Mouse (Mus musculus): ENCODE measurements at regions not wholly inside any gene's neighbourhood (a gene's known extent, or its start where the extent isn't known, plus 50 kb on each side); places are given as distances from the start of the nearest gene placed in this dataset.

DNA sequence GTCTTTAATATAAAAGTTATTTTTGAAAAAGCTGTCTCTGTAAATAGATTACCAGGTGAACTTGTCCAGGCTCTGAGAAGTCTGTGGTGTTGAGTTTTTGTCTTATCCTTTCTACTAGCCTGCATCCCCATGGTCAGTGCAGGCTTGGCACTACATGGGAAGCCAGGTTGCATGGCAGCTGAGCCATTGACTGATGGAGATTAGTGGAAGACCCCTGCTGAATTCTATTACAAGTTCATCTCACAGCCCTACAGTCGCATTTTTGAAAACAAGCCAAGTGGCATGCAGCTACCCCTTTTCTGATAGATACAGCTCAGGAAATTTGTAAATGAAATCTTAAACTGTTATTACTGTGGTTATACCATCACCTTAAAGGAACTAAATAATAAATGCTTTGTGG is 101.2 kb upstream of the Fam184a start:
- Histone ChIP-seq H3K4me2 (ENCODE audit: low read length) (no peak overlapping the region), H3K4me3 (ENCODE audit: low read depth, low read length) (no peak overlapping the region), H3K27me3 (ENCODE audit: control insufficient read depth, insufficient read depth, low read depth, low read length) (no peaks in the 10 kb centered on the region), H3K4me1 (ENCODE audit: control insufficient read depth, insufficient read depth, low read length) (no peaks in the 10 kb centered on the region), H3K36me3 (ENCODE audit: control insufficient read depth, insufficient read depth, low read length) (no peaks in the 10 kb centered on the region), H3K9me3 (replicated peaks; ENCODE audit: control insufficient read depth, low read length, poor library complexity, severe bottlenecking) (no peaks in the 10 kb centered on the region), H3K27ac (ENCODE audit: low read length) (no peak overlapping the region), H3K9ac (ENCODE audit: low read depth, low read length) (no peak overlapping the region)
- no peak for ATAC-seq
- WGBS, result 58% methylated on average over 1 of the region's 1 CpGs

GRCm38 (mm10) chr10:53850568-53850967 is 99.6 kb upstream of the Fam184a start:
- Histone ChIP-seq H3K4me1 (ENCODE audit: control insufficient read depth, insufficient read depth, low read length) (no peaks in the 10 kb centered on the region), H3K9me3 (replicated peaks; ENCODE audit: control insufficient read depth, low read length, poor library complexity, severe bottlenecking) (no peaks in the 10 kb centered on the region), H3K4me3 (ENCODE audit: low read depth, low read length) (no peak overlapping the region), H3K4me2 (ENCODE audit: low read length) (no peak overlapping the region), H3K27ac (ENCODE audit: low read length) (no peak overlapping the region), H3K36me3 (ENCODE audit: control insufficient read depth, insufficient read depth, low read length) (no peaks in the 10 kb centered on the region), H3K9ac (ENCODE audit: low read depth, low read length) (no peak overlapping the region), H3K27me3 (ENCODE audit: control insufficient read depth, insufficient read depth, low read depth, low read length) (no peaks in the 10 kb centered on the region)
- 76% methylated on average over 4 of the region's 4 CpGs for WGBS
- ATAC-seq, result no peak

GRCm38 (mm10) chr10:53813244-53813620 is 62.3 kb upstream of the Fam184a start:
- WGBS, result 80% methylated on average over 2 of the region's 2 CpGs
- no peak overlapping the region for H3K9ac ChIP-seq (ENCODE audit: low read depth, low read length)
- no peak overlapping the region for H3K4me2 ChIP-seq (ENCODE audit: low read length)
- no peak overlapping the region for H3K4me3 ChIP-seq (ENCODE audit: low read depth, low read length)
- no peaks in the 10 kb centered on the region for H3K9me3 ChIP-seq (replicated peaks; ENCODE audit: control insufficient read depth, low read length, poor library complexity, severe bottlenecking)
- no peak for ATAC-seq
- no peaks in the 10 kb centered on the region for H3K27me3 ChIP-seq (ENCODE audit: control insufficient read depth, insufficient read depth, low read depth, low read length)
- H3K27ac ChIP-seq (ENCODE audit: low read length), result no peak overlapping the region
- no peaks in the 10 kb centered on the region for H3K4me1 ChIP-seq (ENCODE audit: control insufficient read depth, insufficient read depth, low read length)
- H3K36me3 ChIP-seq (ENCODE audit: control insufficient read depth, insufficient read depth, low read length), result no peaks in the 10 kb centered on the region

GRCm38 (mm10) chr10:53812597-53813243 is 61.8 kb upstream of the Fam184a start:
- H3K9ac ChIP-seq (ENCODE audit: low read depth, low read length), result 0 out of 2 replicates have a peak overlapping the region, but pooled peaks have one; percentile 10
- H3K9me3 ChIP-seq (replicated peaks; ENCODE audit: control insufficient read depth, low read length, poor library complexity, severe bottlenecking), result no peaks in the 10 kb centered on the region
- no peaks in the 10 kb centered on the region for H3K27me3 ChIP-seq (ENCODE audit: control insufficient read depth, insufficient read depth, low read depth, low read length)
- WGBS, result 28% methylated on average over 7 of the region's 7 CpGs
- H3K4me3 ChIP-seq (ENCODE audit: low read depth, low read length), result no peak overlapping the region
- H3K4me1 ChIP-seq (ENCODE audit: control insufficient read depth, insufficient read depth, low read length), result no peaks in the 10 kb centered on the region
- no peak overlapping the region for H3K27ac ChIP-seq (ENCODE audit: low read length)
- peak overlapping the region; percentile 49 for H3K4me2 ChIP-seq (ENCODE audit: low read length)
- H3K36me3 ChIP-seq (ENCODE audit: control insufficient read depth, insufficient read depth, low read length), result no peaks in the 10 kb centered on the region
- ATAC-seq, result peak; percentile 51; the same call in 1 of the 2 replicates

GRCm38 (mm10) chr10:53811904-53812596 is 61.1 kb upstream of the Fam184a start:
- no peak overlapping the region for H3K4me3 ChIP-seq (ENCODE audit: low read depth, low read length)
- peak; percentile 67; the same call in 1 of the 2 replicates for ATAC-seq
- H3K4me1 ChIP-seq (ENCODE audit: control insufficient read depth, insufficient read depth, low read length), result no peaks in the 10 kb centered on the region
- no peaks in the 10 kb centered on the region for H3K9me3 ChIP-seq (replicated peaks; ENCODE audit: control insufficient read depth, low read length, poor library complexity, severe bottlenecking)
- 55% methylated on average over 14 of the region's 14 CpGs for WGBS
- peak overlapping the region; percentile 49 for H3K4me2 ChIP-seq (ENCODE audit: low read length)
- H3K27ac ChIP-seq (ENCODE audit: low read length), result no peak overlapping the region
- H3K27me3 ChIP-seq (ENCODE audit: control insufficient read depth, insufficient read depth, low read depth, low read length), result no peaks in the 10 kb centered on the region
- H3K9ac ChIP-seq (ENCODE audit: low read depth, low read length), result 0 out of 2 replicates have a peak overlapping the region, but pooled peaks have one; percentile 10
- H3K36me3 ChIP-seq (ENCODE audit: control insufficient read depth, insufficient read depth, low read length), result no peaks in the 10 kb centered on the region

- Histone ChIP-seq H3K9me3 (replicated peaks; ENCODE audit: control insufficient read depth, low read length, poor library complexity, severe bottlenecking) (no peaks in the 10 kb centered on the region), H3K27ac (ENCODE audit: low read length) (no peak overlapping the region), H3K4me1 (ENCODE audit: control insufficient read depth, insufficient read depth, low read length) (no peaks in the 10 kb centered on the region), H3K4me2 (ENCODE audit: low read length) (no peak overlapping the region), H3K4me3 (ENCODE audit: low read depth, low read length) (no peak overlapping the region), H3K27me3 (ENCODE audit: control insufficient read depth, insufficient read depth, low read depth, low read length) (no peaks in the 10 kb centered on the region), H3K36me3 (ENCODE audit: control insufficient read depth, insufficient read depth, low read length) (no peaks in the 10 kb centered on the region), H3K9ac (ENCODE audit: low read depth, low read length) (no peak overlapping the region)
- ATAC-seq, result no peak
- 66% methylated on average over 8 of the region's 8 CpGs for WGBS
Observed at GRCm38 (mm10) chr10:53806697-53807096, 55.8 kb upstream of the Fam184a start.

DNA sequence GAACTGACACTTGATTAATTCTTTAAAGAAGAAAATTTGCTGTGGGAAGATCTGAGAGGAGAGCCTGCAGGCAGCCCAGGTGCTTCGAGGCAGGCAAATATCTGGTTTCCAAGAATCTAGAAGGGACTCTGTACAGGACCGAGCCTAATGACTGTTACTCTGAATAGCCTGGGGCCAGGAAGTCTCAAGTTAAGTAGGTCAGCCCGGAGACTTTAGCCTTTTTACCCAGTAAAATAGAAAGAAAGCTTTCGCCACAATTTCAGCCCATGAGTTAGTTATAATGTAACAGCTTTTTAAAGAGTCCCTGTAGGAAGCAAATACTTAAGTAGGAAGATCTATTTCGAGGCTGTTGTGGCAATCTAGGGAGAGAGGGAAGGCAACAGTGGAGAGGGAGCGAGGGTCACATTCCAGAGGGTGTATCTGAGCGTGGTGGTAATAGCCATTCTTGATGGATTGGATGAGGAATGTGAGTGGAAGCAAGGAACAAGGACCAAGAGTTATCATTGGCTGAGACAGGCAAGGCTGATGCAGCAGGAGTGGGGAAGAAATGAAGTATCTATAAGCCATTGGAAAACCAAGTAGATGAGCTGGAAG is 50.2 kb upstream of the Fam184a start:
- no peaks in the 10 kb centered on the region for H3K27me3 ChIP-seq (ENCODE audit: control insufficient read depth, insufficient read depth, low read depth, low read length)
- H3K27ac ChIP-seq (ENCODE audit: low read length), result no peak overlapping the region
- H3K4me2 ChIP-seq (ENCODE audit: low read length), result no peak overlapping the region
- no peak overlapping the region for H3K4me3 ChIP-seq (ENCODE audit: low read depth, low read length)
- no peak for ATAC-seq
- WGBS, result 69% methylated on average over 7 of the region's 7 CpGs
- no peaks in the 10 kb centered on the region for H3K36me3 ChIP-seq (ENCODE audit: control insufficient read depth, insufficient read depth, low read length)
- H3K4me1 ChIP-seq (ENCODE audit: control insufficient read depth, insufficient read depth, low read length), result no peaks in the 10 kb centered on the region
- H3K9me3 ChIP-seq (replicated peaks; ENCODE audit: control insufficient read depth, low read length, poor library complexity, severe bottlenecking), result no peaks in the 10 kb centered on the region
- H3K9ac ChIP-seq (ENCODE audit: low read depth, low read length), result no peak overlapping the region

All from midbrain, embryonic 16.5 days (tissue).